Mouse (Mus musculus) ES-Bruce4 (cell line): Measurements from ENCODE around the gene Polr3h. TPM values are rescaled to one million over a fixed set of nuclear protein-coding genes. Genes with fewer than 3 reads are reported as not detected.
A peak's percentile ranks its signal among the peaks of the same experiment; 100 is the strongest.

Experiments
- H3K27ac ChIP-seq: 2 replicates; pipeline ENCODE4 v1.5.1; 2012; ENCODE audit warnings: low read length, inconsistent platforms; ENCODE audit not compliant: insufficient read depth
- H3K27me3 ChIP-seq: 2 replicates; pipeline ENCODE4 v1.6.1; 2012; ENCODE audit warnings: mild to moderate bottlenecking, low read length, inconsistent platforms; ENCODE audit not compliant: control insufficient read depth, poor library complexity, insufficient read depth, severe bottlenecking
- H3K36me3 ChIP-seq: 2 replicates; pipeline ENCODE4 v1.6.1; 2012; ENCODE audit warnings: inconsistent platforms, mild to moderate bottlenecking, low read length, moderate library complexity; ENCODE audit not compliant: control insufficient read depth, poor library complexity, insufficient read depth, severe bottlenecking
- H3K4me1 ChIP-seq: one replicate; pipeline ENCODE4 v1.8.1; 2011; ENCODE audit warnings: low read length; ENCODE audit not compliant: control insufficient read depth, insufficient read depth
- H3K4me3 ChIP-seq: 2 replicates; pipeline ENCODE4 v1.5.1; 2011; ENCODE audit warnings: low read depth, mild to moderate bottlenecking, low read length
- H3K9ac ChIP-seq: 2 replicates; pipeline ENCODE4 v1.6.1; 2012; ENCODE audit warnings: low read depth, mild to moderate bottlenecking, inconsistent platforms; ENCODE audit not compliant: poor library complexity, severe bottlenecking
- H3K9me3 ChIP-seq: replicated peaks from 2 replicates; pipeline ENCODE4 v1.6.1; 2012; ENCODE audit warnings: mild to moderate bottlenecking, low read length, inconsistent platforms; ENCODE audit not compliant: control insufficient read depth, poor library complexity, insufficient read depth, severe bottlenecking
- CTCF ChIP-seq: IDR thresholded peaks from one replicate; pipeline ENCODE4 v1.8.1; 2011; ENCODE audit warnings: low read depth, low read length
- EP300 ChIP-seq: IDR thresholded peaks from 2 replicates; pipeline ENCODE4 v1.6.1; 2011; ENCODE audit warnings: low read depth, low read length; ENCODE audit not compliant: insufficient read depth
- POLR2A ChIP-seq: IDR thresholded peaks from one replicate; pipeline ENCODE4 v1.8.1; 2011; ENCODE audit warnings: low read length; ENCODE audit not compliant: insufficient read depth
- polyA plus RNA-seq: library from polyadenylated mRNA; stranded (reverse); fragments of >200 nt; gene quantifications from 2 replicates; pipeline ENCODE4 v1.2.4, GENCODE M21; 2011; ENCODE audit warnings: low read depth; ENCODE audit not compliant: missing spikeins, insufficient read depth, insufficient read length

The Polr3h gene
- polyA plus RNA-seq, 1 experiment: 25.5 TPM

DNA sequence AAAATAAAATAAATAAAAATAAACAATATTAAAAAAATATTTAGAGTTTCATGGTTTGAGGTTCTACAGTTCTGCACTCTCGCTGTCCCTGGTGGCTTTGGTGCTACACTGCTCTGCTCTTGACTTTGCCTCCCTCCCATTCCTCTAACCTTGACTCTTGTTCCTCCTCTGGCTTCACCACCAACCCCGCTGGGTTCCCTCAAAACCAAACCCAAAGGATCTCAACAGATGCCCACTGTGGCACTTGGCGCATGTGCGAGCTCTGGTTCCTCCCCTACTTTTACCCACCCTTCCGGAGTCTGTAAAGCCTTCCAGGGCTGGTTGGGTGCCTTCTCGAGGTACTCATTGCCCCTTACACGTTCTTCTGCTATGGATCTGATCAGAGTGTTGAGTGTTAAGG is 83.8 kb downstream of the Polr3h start:
- TF ChIP-seq POLR2A: no peak
- no peak for TF ChIP-seq CTCF
- no peak for TF ChIP-seq EP300
- H3K27me3 ChIP-seq: no peaks in the 10 kb centered on the region
- no peaks in the 10 kb centered on the region for H3K9me3 ChIP-seq
- H3K36me3 ChIP-seq: no peaks in the 10 kb centered on the region
- no peak overlapping the region for H3K9ac ChIP-seq
- peaks cover 5% of the 10 kb centered on the region for H3K4me1 ChIP-seq
- no peak overlapping the region for H3K4me3 ChIP-seq
- no peak overlapping the region for H3K27ac ChIP-seq

DNA sequence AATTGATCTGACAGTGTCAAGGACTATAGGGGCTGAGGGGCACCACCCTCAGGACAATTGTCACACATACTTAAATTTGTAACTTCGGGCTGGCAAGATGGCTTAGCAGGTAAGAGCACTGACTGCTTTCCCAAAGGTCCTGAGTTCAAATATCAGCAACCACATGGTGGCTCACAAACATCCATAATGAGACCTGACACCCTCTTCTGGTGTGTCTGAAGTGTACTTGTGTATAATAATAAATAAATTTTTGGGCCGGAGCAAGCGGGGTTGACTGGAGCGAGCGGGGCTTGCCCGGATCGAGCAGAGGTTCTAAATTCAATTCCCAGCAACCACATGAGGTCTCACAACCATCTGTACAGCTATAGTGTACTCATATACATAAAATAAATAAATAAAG is 85.7 kb downstream of the Polr3h start:
- Histone ChIP-seq H3K9me3 (no peaks in the 10 kb centered on the region), H3K27ac (no peak overlapping the region), H3K27me3 (no peaks in the 10 kb centered on the region), H3K9ac (no peak overlapping the region), H3K4me3 (no peak overlapping the region), H3K36me3 (no peaks in the 10 kb centered on the region), H3K4me1 (peaks cover 2% of the 10 kb centered on the region)
- TF ChIP-seq POLR2A: no peak
- no peak for TF ChIP-seq CTCF
- no peak for TF ChIP-seq EP300

DNA sequence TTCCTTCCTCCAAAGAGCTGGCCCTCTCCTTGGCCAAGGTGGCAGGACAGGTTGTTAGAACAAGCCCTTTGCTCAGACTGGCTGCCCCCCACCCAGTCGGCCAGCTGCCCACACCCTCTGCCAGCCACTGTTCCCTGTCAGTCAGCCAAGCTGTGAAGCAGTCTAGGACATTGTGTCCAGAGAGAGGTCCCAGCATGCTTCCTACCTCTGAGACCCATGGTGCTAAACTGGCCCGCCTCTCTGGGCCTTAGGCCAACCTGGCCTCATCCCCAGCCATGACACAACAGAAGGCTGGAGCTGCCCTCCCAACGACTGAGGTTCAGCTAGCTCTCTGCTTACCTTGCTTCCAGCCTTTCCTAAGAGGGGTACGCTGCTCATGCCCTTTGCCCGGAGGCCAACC is 86.4 kb downstream of the Polr3h start:
- Histone ChIP-seq H3K9me3 (no peaks in the 10 kb centered on the region), H3K9ac (no peak overlapping the region), H3K36me3 (no peaks in the 10 kb centered on the region), H3K27me3 (no peaks in the 10 kb centered on the region), H3K4me1 (no peaks in the 10 kb centered on the region), H3K4me3 (no peak overlapping the region), H3K27ac (no peak overlapping the region)
- no peak for TF ChIP-seq POLR2A
- no peak for TF ChIP-seq EP300
- TF ChIP-seq CTCF: no peak

DNA sequence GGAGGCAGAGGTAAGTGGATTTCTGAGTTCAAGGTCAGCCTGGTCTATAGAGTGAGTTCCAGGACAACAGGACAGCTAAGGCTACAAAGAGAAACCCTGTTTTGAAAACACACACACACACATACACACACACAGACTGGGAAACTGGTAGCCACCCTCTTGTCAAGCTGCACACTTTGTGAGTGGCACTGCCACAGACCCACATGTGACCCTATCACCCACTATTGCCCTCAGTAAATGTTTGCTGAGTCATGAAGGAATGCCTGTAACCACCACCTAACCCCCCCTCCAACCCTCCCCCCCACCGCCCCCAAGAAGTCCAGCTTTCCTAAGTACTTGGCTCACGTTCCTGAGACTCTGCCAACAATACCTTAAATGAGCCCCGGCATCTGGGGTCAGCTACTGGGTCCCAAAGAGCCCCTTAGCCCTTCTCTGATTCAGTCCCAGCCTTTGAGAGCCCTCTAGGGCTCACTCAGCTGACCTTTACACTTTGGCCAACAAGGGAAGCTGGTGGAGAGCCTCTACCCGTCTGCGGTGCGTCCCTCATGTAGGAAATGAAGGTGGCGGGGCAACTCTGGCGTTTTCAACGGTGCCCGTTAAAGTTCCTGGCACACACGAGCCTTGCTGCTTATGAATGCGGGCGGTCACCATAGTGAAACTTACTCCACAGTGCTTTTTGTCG is 87.3 kb downstream of the Polr3h start:
- TF ChIP-seq EP300: no peak
- Histone ChIP-seq H3K9ac (0 out of 2 replicates have a peak overlapping the region, but pooled peaks have one; percentile 4), H3K9me3 (no peaks in the 10 kb centered on the region), H3K27me3 (no peaks in the 10 kb centered on the region), H3K27ac (no peak overlapping the region), H3K4me3 (peak overlapping the region; percentile 51; the same call in 1 of the 2 replicates), H3K4me1 (no peaks in the 10 kb centered on the region), H3K36me3 (no peaks in the 10 kb centered on the region)

Other genes with a start within 250 kb of the Polr3h start
- 1.0 and 1.1 TPM in 2 replicates for gene Chadl, start 229.0 kb downstream of the Polr3h start, polyA plus RNA-seq
- gene Zc3h7b, start 181.2 kb downstream of the Polr3h start, polyA plus RNA-seq: 40.5 and 42.1 TPM in 2 replicates
- gene Rangap1, start 180.7 kb downstream of the Polr3h start, polyA plus RNA-seq: 158 and 160 TPM in 2 replicates
- 33.9 and 36.0 TPM in 2 replicates for gene Tef, start 123.8 kb downstream of the Polr3h start, polyA plus RNA-seq
- 10.7 and 12.7 TPM in 2 replicates for gene Tob2, start 67.4 kb downstream of the Polr3h start, polyA plus RNA-seq
- gene Phf5a, start 54.3 kb downstream of the Polr3h start, polyA plus RNA-seq: 150 and 172 TPM in 2 replicates
- gene Aco2, start 53.9 kb downstream of the Polr3h start, polyA plus RNA-seq: 174 and 181 TPM in 2 replicates
- gene Csdc2, start 10.5 kb upstream of the Polr3h start, polyA plus RNA-seq: 4.0 and 4.9 TPM in 2 replicates
- 338 and 387 TPM in 2 replicates for gene Pmm1, start 34.7 kb upstream of the Polr3h start, polyA plus RNA-seq
- 3.5 and 4.8 TPM in 2 replicates for gene 1700029P11Rik, start 54.3 kb upstream of the Polr3h start, polyA plus RNA-seq
- gene Xrcc6, start 61.6 kb upstream of the Polr3h start, polyA plus RNA-seq: 98.6 and 131 TPM in 2 replicates
- gene Desi1, start 107.6 kb upstream of the Polr3h start, polyA plus RNA-seq: 45.4 and 45.9 TPM in 2 replicates
- 271 and 279 TPM in 2 replicates for gene Snu13, start 121.4 kb upstream of the Polr3h start, polyA plus RNA-seq
- not detected in 2 replicates for gene 4930407I10Rik, start 132.9 kb upstream of the Polr3h start, polyA plus RNA-seq
- 0.23 TPM in 1 of 2 replicates, not detected in the other for gene Mei1, start 143.8 kb upstream of the Polr3h start, polyA plus RNA-seq
- 13.7 and 15.0 TPM in 2 replicates for gene Ccdc134, start 201.7 kb upstream of the Polr3h start, polyA plus RNA-seq
- gene Srebf2, start 220.9 kb upstream of the Polr3h start, polyA plus RNA-seq: 205 and 210 TPM in 2 replicates